Mouse (Mus musculus) splenic B cell, adult 2 months (primary cell): ENCODE measurements at regions not wholly inside any gene's neighbourhood (a gene's known extent, or its start where the extent isn't known, plus 50 kb on each side); places are given as distances from the start of the nearest gene placed in this dataset.
A peak's percentile ranks its signal among the peaks of the same experiment; 100 is the strongest.

Source experiments
- DNase-seq: peaks from one replicate; pipeline ENCODE4 v3.0.0-alpha.2; 2011; ENCODE audit warnings: low read depth, low spot score
- H3K27me3 ChIP-seq: 2 replicates; pipeline ENCODE4 v1.6.1; 2012; ENCODE audit warnings: mild to moderate bottlenecking, low read length, moderate library complexity, mixed read lengths; ENCODE audit not compliant: control insufficient read depth, poor library complexity, insufficient read depth, severe bottlenecking
- H3K36me3 ChIP-seq: 2 replicates; pipeline ENCODE4 v1.6.1; 2012; ENCODE audit warnings: mild to moderate bottlenecking, low read length, moderate library complexity, mixed read lengths; ENCODE audit not compliant: control insufficient read depth, poor library complexity, insufficient read depth, severe bottlenecking

GRCm38 (mm10) chr19:24622776-24623175 lies 51.0 kb upstream of the Tmem252 start:
- Histone ChIP-seq H3K36me3 (no peaks in the 10 kb centered on the region), H3K27me3 (no peaks in the 10 kb centered on the region)
- DNase-seq = no peak

GRCm38 (mm10) chr19:24622309-24622708 lies 51.5 kb upstream of the Tmem252 start:
- no peaks in the 10 kb centered on the region for H3K36me3 ChIP-seq
- no peak for DNase-seq

GRCm38 (mm10) chr19:24621610-24622220 lies 52.1 kb upstream of the Tmem252 start:
- Histone ChIP-seq H3K36me3 (no peaks in the 10 kb centered on the region), H3K27me3 (no peaks in the 10 kb centered on the region)
- DNase-seq = peak; percentile 84

More at GRCm38 (mm10) chr19:24622309-24622708, 51.5 kb upstream of the Tmem252 start:
- H3K27me3 ChIP-seq = no peaks in the 10 kb centered on the region

- peak; percentile 55 for DNase-seq
- Histone ChIP-seq H3K27me3 (no peaks in the 10 kb centered on the region), H3K36me3 (no peaks in the 10 kb centered on the region)
Measured at GRCm38 (mm10) chr19:24615762-24616310, 58.0 kb upstream of the Tmem252 start.

GRCm38 (mm10) chr19:24607884-24608283 lies 52.2 kb upstream of the Pip5k1b start:
- no peak for DNase-seq
- Histone ChIP-seq H3K27me3 (no peaks in the 10 kb centered on the region), H3K36me3 (no peaks in the 10 kb centered on the region)

- DNase-seq = peak; percentile 64
- Histone ChIP-seq H3K27me3 (no peaks in the 10 kb centered on the region), H3K36me3 (no peaks in the 10 kb centered on the region)
Measured at GRCm38 (mm10) chr19:24606390-24606976, 50.8 kb upstream of the Pip5k1b start.
